Mouse (Mus musculus) embryonic facial prominence, embryonic 12.5 days (tissue): ENCODE measurements around the gene Mfge8. TPM values are rescaled to one million over a fixed set of nuclear protein-coding genes. Genes with fewer than 3 reads are reported as not detected.

Experiments
- ATAC-seq: fragments of 200-750 bp; cut with Nextera tagmentation; 2 replicates; pipeline ENCODE4 v1.8.0; 2017; ENCODE audit not compliant: insufficient number of reproducible peaks, insufficient read depth, low FRiP score, low TSS enrichment
- H3K27ac ChIP-seq: fragments of 300-500 bp; sonication (generic); 2 replicates; pipeline ENCODE4 v1.5.1; 2016; ENCODE audit warnings: mild to moderate bottlenecking
- H3K27me3 ChIP-seq: fragments of 300-500 bp; sonication (generic); 2 replicates; pipeline ENCODE4 v1.6.1; 2016; ENCODE audit warnings: mild to moderate bottlenecking, moderate library complexity
- H3K36me3 ChIP-seq: fragments of 300-500 bp; sonication (generic); 2 replicates; pipeline ENCODE4 v1.6.1; 2016; ENCODE audit warnings: mild to moderate bottlenecking
- H3K4me1 ChIP-seq: fragments of 300-500 bp; sonication (generic); 2 replicates; pipeline ENCODE4 v1.6.1; 2016
- H3K4me2 ChIP-seq: fragments of 300-500 bp; sonication (generic); replicated peaks from 2 replicates; pipeline ENCODE4 v1.6.1; 2016; ENCODE audit warnings: mild to moderate bottlenecking, moderate library complexity
- H3K4me3 ChIP-seq: fragments of 300-500 bp; sonication (generic); 2 replicates; pipeline ENCODE4 v1.5.1; 2016; ENCODE audit warnings: mild to moderate bottlenecking
- H3K9ac ChIP-seq: fragments of 300-500 bp; sonication (generic); 2 replicates; pipeline ENCODE4 v1.6.1; 2016; ENCODE audit warnings: mild to moderate bottlenecking, moderate library complexity
- H3K9me3 ChIP-seq: fragments of 300-500 bp; sonication (generic); 2 replicates; pipeline ENCODE4 v1.6.1; 2016; ENCODE audit warnings: mild to moderate bottlenecking, moderate library complexity
- WGBS: fragments of 180-500 bp; shearing (Covaris S2); methylation state at CpG from one replicate; pipeline ENCODE4 v1.1.7; 2016; 5-methylcytosine and 5-hydroxymethylcytosine counted together
- polyA plus RNA-seq: library from polyadenylated mRNA; unstranded; fragments of >200 nt; fragmentation: Nextera tagmentation; extraction: Ambion mirVana; gene quantifications from 2 replicates; pipeline ENCODE4 v1.2.1, GENCODE M21; 2016

Gene Mfge8
- polyA plus RNA-seq, 1 experiment from 2014 or later: 123 TPM

- no peak for ATAC-seq
- no peak overlapping the region for H3K9ac ChIP-seq
- WGBS: 56% methylated on average over 6 of the region's 6 CpGs
- peak overlapping the region; percentile 92 for H3K4me2 ChIP-seq
- no peak overlapping the region for H3K4me3 ChIP-seq
- H3K27me3 ChIP-seq: no peaks in the 10 kb centered on the region
- H3K36me3 ChIP-seq: peaks cover 9% of the 10 kb centered on the region
- peaks cover 16% of the 10 kb centered on the region for H3K4me1 ChIP-seq
- no peaks in the 10 kb centered on the region for H3K9me3 ChIP-seq
- H3K27ac ChIP-seq: no peak overlapping the region
These were observed 662 bp upstream of the Mfge8 start for GRCm38 (mm10) chr7:79149522-79149921.

DNA sequence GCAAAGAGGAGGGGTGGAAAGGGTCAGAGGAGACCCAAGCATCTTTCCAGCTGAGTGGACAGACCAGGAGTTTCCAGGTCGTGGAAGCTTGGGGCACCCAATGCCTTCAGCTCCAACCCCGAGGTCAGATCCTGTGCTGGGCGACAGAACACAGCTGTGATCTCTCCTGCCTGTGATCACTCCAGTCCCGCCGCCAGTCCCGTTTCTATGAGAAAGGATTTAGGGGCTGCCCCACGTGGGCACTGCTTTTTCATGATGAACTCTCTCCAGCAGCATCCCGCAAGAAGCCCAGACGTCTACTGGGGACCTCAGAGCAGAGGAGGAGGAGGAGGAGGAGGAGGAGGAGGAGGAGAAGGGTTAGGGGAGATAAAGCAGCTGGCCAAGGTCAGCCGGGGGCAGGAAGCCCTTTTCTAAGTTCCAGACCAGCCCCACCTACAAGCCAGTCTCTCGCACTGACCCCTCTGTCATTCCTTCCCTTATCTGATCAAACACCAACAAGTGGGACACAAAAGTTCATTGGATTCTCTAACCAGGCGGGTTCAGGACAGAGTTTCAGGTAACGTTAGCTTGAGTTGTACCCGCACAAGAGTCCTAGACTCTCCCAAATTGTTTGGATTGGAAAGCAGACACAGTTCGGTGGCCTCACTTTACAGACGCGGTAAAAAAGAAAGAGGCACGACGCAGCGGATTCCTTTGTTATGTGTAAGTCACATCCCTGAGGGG is 768 bp downstream of the Mfge8 start:
- 2% methylated on average over 20 of the region's 20 CpGs for WGBS
- Histone ChIP-seq H3K27me3 (no peaks in the 10 kb centered on the region), H3K9me3 (no peaks in the 10 kb centered on the region), H3K36me3 (peaks cover 23% of the 10 kb centered on the region), H3K4me2 (peak overlapping the region; percentile 92), H3K27ac (no peak overlapping the region), H3K4me1 (peaks cover 16% of the 10 kb centered on the region), H3K9ac (peak overlapping the region; percentile 74), H3K4me3 (peak overlapping the region; percentile 74)
- no peak for ATAC-seq

GRCm38 (mm10) chr7:79147011-79147837 is 1.6 kb downstream of the Mfge8 start:
- H3K9ac ChIP-seq: peak overlapping the region; percentile 74; the same call in 1 of the 2 replicates
- peak overlapping the region; percentile 74 for H3K4me3 ChIP-seq
- H3K9me3 ChIP-seq: no peaks in the 10 kb centered on the region
- H3K4me1 ChIP-seq: peaks cover 16% of the 10 kb centered on the region
- peaks cover 31% of the 10 kb centered on the region for H3K36me3 ChIP-seq
- no peaks in the 10 kb centered on the region for H3K27me3 ChIP-seq
- H3K4me2 ChIP-seq: peak overlapping the region; percentile 92
- ATAC-seq: no peak
- H3K27ac ChIP-seq: no peak overlapping the region
- 43% methylated on average over 12 of the region's 12 CpGs for WGBS

GRCm38 (mm10) chr7:79140897-79141296 is 8.0 kb downstream of the Mfge8 start:
- Histone ChIP-seq H3K9me3 (no peaks in the 10 kb centered on the region), H3K4me3 (no peak overlapping the region), H3K4me1 (no peaks in the 10 kb centered on the region), H3K9ac (no peak overlapping the region), H3K27ac (no peak overlapping the region), H3K36me3 (peaks cover 59% of the 10 kb centered on the region), H3K4me2 (no peak overlapping the region), H3K27me3 (no peaks in the 10 kb centered on the region)
- WGBS: 41% methylated on average over 8 of the region's 8 CpGs
- no peak for ATAC-seq

DNA sequence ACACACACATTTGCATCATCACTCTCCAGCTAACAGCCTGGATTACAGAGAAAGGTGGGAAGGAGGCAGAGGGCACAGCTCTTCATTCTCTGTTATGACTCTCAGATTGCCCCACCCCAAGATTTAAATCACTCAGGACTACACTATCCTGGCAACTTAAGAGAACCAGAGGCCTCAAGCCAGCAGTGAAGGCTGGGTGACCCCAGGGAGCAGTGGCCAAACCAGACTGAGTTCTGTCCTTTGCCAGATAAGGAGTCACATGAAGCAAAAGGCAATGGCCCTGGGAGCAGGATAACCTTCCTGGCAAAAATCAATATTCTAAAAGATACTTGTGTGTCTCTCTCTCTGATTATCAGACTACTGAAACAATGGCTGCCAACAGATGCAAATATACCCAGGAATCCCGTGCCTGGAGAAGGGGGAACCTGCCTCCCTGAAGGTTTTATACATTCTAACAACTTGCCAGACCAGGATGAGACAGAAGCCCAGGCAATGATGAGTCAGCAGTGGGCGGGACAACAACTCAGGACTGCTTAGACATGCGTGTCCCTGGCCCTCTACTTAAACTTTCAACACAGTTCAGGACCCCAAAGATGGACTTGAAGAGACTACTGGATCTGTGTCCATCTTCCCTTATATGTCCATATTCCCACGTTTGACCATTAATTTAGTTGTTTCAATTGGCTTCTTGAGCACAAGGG is 8.8 kb downstream of the Mfge8 start:
- Histone ChIP-seq H3K9me3 (no peaks in the 10 kb centered on the region), H3K36me3 (peaks cover 63% of the 10 kb centered on the region), H3K27me3 (no peaks in the 10 kb centered on the region), H3K27ac (no peak overlapping the region), H3K4me1 (no peaks in the 10 kb centered on the region), H3K4me2 (no peak overlapping the region), H3K4me3 (no peak overlapping the region), H3K9ac (no peak overlapping the region)
- no peak for ATAC-seq
- whole genome bisulfite sequencing: 54% methylated on average over 4 of the region's 4 CpGs

DNA sequence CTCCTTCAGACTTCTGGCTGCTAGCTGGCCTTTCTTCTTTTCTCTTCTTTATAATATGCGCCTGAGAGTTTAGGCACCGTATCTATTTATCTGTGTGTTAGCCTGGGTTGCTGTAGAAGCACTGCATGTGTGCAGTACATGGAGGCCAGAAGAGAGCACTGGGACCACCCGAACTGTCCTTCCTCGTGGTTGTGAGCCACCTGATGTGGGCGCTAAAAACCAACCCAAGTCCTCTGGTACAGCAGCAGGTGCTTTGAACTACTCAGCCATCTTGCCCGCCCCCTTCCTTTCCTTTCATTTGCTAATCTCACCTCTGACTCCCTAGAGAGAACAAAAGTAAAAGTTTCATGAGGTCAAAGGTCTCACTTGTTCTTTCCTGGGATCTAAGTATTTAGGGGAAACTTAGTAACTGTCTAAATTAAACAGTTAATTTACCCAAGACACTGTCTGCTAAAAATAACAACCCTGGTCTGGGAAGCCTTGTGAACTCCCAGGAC is 9.5 kb downstream of the Mfge8 start:
- no peak overlapping the region for H3K27ac ChIP-seq
- WGBS: 58% methylated on average over 6 of the region's 6 CpGs
- H3K27me3 ChIP-seq: no peaks in the 10 kb centered on the region
- no peak overlapping the region for H3K4me2 ChIP-seq
- ATAC-seq: no peak
- no peak overlapping the region for H3K4me3 ChIP-seq
- no peaks in the 10 kb centered on the region for H3K4me1 ChIP-seq
- H3K36me3 ChIP-seq: peaks cover 62% of the 10 kb centered on the region
- no peaks in the 10 kb centered on the region for H3K9me3 ChIP-seq
- no peak overlapping the region for H3K9ac ChIP-seq

DNA sequence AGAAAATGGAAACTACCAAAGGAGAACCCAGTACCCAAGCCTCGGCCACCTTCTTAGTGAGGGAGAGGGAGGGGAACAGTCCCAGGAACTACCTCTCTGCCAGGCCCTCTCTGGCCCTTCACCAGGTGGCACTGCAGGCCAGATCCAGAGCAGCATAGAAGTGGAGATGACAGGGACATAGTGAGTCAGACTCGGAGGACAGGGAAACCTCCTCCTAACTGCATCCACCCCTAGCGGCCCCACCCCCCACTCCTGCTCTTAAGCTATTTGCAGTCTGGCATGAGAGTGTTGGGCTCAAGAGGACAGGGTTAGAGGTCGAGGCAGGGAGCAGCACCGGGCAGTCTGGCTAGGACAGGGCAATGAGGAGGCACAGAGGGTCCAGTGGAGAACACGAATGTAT is 15.5 kb downstream of the Mfge8 start:
- no peak overlapping the region for H3K27ac ChIP-seq
- H3K4me3 ChIP-seq: no peak overlapping the region
- no peak overlapping the region for H3K4me2 ChIP-seq
- H3K9me3 ChIP-seq: no peaks in the 10 kb centered on the region
- peaks cover 16% of the 10 kb centered on the region for H3K27me3 ChIP-seq
- ATAC-seq: no peak
- H3K4me1 ChIP-seq: peaks cover 19% of the 10 kb centered on the region
- 21% methylated on average over 6 of the region's 6 CpGs for whole genome bisulfite sequencing
- peaks cover 29% of the 10 kb centered on the region for H3K36me3 ChIP-seq
- no peak overlapping the region for H3K9ac ChIP-seq

- ATAC-seq: peak; percentile 23; the same call in 1 of the 2 replicates
These were observed 17.9 kb downstream of the Mfge8 start, which contains the start of gene Hapln3 for GRCm38 (mm10) chr7:79130843-79131444. TSS of gene Hapln3 (minus strand) at chr7:79131018.

DNA sequence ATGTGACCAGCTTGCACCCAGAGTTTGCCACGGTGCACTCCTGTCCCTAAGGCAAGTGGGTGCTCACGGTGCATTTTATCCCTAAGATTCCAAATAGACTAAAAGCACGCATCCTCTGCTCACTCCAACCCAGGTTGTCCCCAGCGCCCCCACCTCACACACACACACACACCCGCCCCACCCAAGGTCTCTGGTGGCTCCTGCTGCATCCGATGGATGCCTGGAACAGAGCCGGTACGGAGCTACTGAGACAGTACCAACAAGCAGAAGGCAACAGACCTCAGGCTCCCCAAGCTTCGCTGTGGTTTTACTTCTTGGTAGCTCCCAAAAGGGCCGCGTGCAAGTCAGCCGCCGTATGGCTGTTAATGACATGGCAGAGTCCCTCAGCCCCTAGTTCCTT is 18.5 kb downstream of the Mfge8 start:
- no peaks in the 10 kb centered on the region for H3K9me3 ChIP-seq
- ATAC-seq: no peak
- peak overlapping the region; percentile 25 for H3K4me3 ChIP-seq
- WGBS: 14% methylated on average over 13 of the region's 13 CpGs
- H3K27me3 ChIP-seq: peaks cover 16% of the 10 kb centered on the region
- H3K9ac ChIP-seq: no peak overlapping the region; the same call in 1 of the 2 replicates
- no peak overlapping the region for H3K27ac ChIP-seq
- H3K36me3 ChIP-seq: peaks cover 14% of the 10 kb centered on the region; the same call in 1 of the 2 replicates
- peaks cover 19% of the 10 kb centered on the region for H3K4me1 ChIP-seq
- H3K4me2 ChIP-seq: peak overlapping the region; percentile 52

More at GRCm38 (mm10) chr7:79130843-79131444, 17.9 kb downstream of the Mfge8 start, which contains the start of gene Hapln3:
- Histone ChIP-seq H3K27ac (0 out of 2 replicates have a peak within 1 kb of the TSS, but pooled peaks have one; percentile 6), H3K9me3 (no peaks in the 10 kb centered on the region), H3K27me3 (peaks cover 16% of the 10 kb centered on the region), H3K36me3 (peaks cover 19% of the 10 kb centered on the region), H3K4me3 (peak within 1 kb of the TSS; percentile 25), H3K4me2 (peak within 1 kb of the TSS; percentile 52), H3K9ac (no peak within 1 kb of the TSS; the same call in 1 of the 2 replicates), H3K4me1 (peaks cover 19% of the 10 kb centered on the region)
- 4% methylated on average over 19 of the region's 19 CpGs for WGBS

DNA sequence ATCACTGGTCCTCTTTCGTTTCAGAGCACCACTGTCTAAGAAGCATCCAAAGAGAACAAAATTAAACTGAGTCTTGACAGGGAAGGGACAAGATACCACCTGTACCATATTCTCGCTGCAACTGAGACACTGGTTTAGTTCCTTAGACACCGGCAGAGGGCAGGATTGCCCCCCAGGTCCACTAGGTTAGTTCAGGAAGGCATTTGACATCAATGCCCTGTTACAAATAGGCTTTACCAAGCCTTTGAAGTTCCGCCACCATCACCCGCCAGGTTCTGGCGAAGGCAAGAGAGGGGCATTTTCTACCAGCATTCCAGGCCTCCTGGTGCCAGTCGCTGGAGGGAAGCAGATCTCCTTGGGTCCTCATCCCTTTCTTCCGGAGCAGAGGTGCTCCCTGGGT is 19.0 kb downstream of the Mfge8 start:
- peaks cover 19% of the 10 kb centered on the region for H3K4me1 ChIP-seq
- no peak for ATAC-seq
- peak overlapping the region; percentile 52 for H3K4me2 ChIP-seq
- no peak overlapping the region for H3K27ac ChIP-seq
- H3K36me3 ChIP-seq: peaks cover 9% of the 10 kb centered on the region; the same call in 1 of the 2 replicates
- H3K9me3 ChIP-seq: no peaks in the 10 kb centered on the region
- H3K9ac ChIP-seq: no peak overlapping the region
- H3K4me3 ChIP-seq: peak overlapping the region; percentile 25; the same call in 1 of the 2 replicates
- peaks cover 16% of the 10 kb centered on the region for H3K27me3 ChIP-seq
- 15% methylated on average over 8 of the region's 8 CpGs for WGBS

GRCm38 (mm10) chr7:79123465-79123864 is 25.4 kb downstream of the Mfge8 start:
- Histone ChIP-seq H3K36me3 (no peaks in the 10 kb centered on the region), H3K9me3 (no peaks in the 10 kb centered on the region), H3K9ac (no peak overlapping the region), H3K4me3 (no peak overlapping the region), H3K4me2 (no peak overlapping the region), H3K4me1 (no peaks in the 10 kb centered on the region), H3K27me3 (no peaks in the 10 kb centered on the region), H3K27ac (no peak overlapping the region)
- 81% methylated on average over 5 of the region's 5 CpGs for WGBS
- no peak for ATAC-seq
